Mouse (Mus musculus): Measurements from ENCODE around the gene Brip1. TPM values are rescaled to one million over a fixed set of nuclear protein-coding genes. Genes with fewer than 3 reads are reported as not detected.
A peak's percentile ranks its signal among the peaks of the same experiment; 100 is the strongest.

Brip1 gene
- polyA plus RNA-seq, 1 experiment from 2014 or later: 5.0 TPM

DNA sequence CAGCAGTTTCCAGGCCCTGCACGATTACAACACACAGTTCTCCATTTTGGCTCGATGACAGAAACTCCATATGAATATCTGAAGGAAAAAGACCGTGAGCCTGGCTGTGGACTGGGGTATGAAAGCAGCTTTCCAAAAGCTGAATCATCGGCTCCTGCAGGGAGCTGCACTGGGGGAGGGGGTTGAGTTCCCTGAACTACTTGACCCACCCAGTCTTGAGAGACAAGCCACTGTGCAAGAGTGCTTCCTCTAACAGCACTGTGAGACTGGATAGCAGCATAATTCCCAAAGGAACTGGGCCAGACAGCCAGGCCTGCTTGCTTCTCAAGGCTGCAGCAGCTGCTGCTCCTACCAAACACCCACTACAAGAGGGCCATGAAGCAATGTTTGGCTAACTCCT, 178.6 kb downstream of the Brip1 start:
- Histone ChIP-seq H3K27ac (replicated peaks) (0 out of 2 replicates have a peak overlapping the region, but pooled peaks have one; percentile 21), H3K9ac (no peak overlapping the region), H3K4me1 (peaks cover 9% of the 10 kb centered on the region; the same call in 1 of the 2 replicates), H3K36me3 (no peaks in the 10 kb centered on the region), H3K4me3 (no peak overlapping the region), H3K9me3 (no peaks in the 10 kb centered on the region), H3K4me2 (no peak overlapping the region), H3K27me3 (replicated peaks) (no peaks in the 10 kb centered on the region)
- no peak for ATAC-seq (ENCODE audit: extremely low read depth, insufficient number of reproducible peaks, low FRiP score, low TSS enrichment)
- WGBS: 55% methylated on average over 4 of the region's 4 CpGs

DNA sequence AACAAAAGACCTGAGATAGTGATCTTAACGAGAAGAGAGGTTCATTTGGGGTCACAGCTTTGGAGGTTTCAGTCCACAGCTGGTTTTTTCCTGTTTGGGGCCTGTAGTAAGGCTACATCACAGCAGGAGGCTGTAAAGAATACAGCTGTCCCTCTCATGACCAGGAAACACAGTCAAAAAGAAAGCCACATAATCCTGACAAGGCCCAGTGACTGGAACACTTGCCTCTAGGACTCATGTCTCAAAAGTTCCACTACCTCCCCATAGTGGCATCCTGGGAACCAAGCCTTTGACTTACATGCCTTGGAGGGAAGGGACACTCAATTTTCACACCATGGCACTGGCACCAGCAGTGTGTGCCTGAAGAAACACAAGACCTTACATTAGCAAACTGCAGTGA, 181.0 kb downstream of the Brip1 start:
- no peak overlapping the region for H3K4me2 ChIP-seq
- H3K36me3 ChIP-seq: no peaks in the 10 kb centered on the region

DNA sequence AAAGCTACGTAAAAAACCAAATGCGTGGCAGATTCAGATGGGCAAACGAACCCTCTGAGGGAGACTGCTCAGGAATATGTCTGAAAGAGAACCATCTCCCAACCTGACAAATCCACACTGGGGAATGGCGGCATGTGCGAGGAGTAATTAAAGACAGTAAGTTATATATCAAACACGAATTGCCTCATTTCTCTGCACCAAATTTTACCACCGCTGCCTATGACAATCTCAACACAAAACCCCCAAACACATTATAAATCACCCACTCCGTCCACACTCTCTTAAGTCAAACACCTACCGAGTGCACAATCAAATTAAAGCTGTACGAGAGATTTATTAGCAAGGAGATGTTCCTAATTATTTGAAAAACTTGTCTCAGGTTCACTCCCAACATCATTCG, 184.8 kb downstream of the Brip1 start:
- Histone ChIP-seq H3K4me2 (no peak overlapping the region), H3K4me1 (no peaks in the 10 kb centered on the region), H3K36me3 (no peaks in the 10 kb centered on the region), H3K27me3 (replicated peaks) (no peaks in the 10 kb centered on the region), H3K4me3 (no peak overlapping the region), H3K9me3 (no peaks in the 10 kb centered on the region), H3K27ac (replicated peaks) (no peak overlapping the region), H3K9ac (no peak overlapping the region)
- 80% methylated on average over 11 of the region's 11 CpGs for WGBS
- ATAC-seq (ENCODE audit: extremely low read depth, insufficient number of reproducible peaks, low FRiP score, low TSS enrichment): no peak

More for the DNA sequence above, 181.0 kb downstream of the Brip1 start:
- no peak overlapping the region for H3K27ac ChIP-seq (replicated peaks)
- 41% methylated on average over 1 of the region's 1 CpGs for WGBS
- no peak for ATAC-seq (ENCODE audit: extremely low read depth, insufficient number of reproducible peaks, low FRiP score, low TSS enrichment)
- H3K9me3 ChIP-seq: no peaks in the 10 kb centered on the region
- no peak overlapping the region for H3K4me3 ChIP-seq
- no peaks in the 10 kb centered on the region for H3K27me3 ChIP-seq (replicated peaks)
- H3K4me1 ChIP-seq: 0 out of 2 replicates have a peak, but pooled peaks cover 4% of the 10 kb centered on the region
- H3K9ac ChIP-seq: no peak overlapping the region

DNA sequence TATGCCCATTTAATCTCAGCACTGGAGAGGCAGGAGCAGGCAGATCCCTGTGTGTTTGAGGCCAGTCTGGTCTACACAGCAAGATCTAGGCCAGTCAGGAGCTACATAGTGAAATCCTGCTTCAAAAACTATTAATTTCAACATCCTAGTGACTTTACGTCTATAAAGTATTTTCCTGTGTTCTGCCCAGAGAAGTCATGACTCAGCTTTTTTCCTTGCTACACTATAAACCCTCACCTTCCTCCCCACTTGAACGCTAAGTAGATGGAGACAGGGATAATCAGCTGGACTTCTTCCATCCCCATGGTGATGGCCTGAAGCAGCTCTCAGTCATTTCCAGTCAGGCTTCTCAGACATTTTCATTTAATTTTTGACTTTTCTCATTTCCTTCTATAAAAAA, 187.9 kb downstream of the Brip1 start:
- no peak overlapping the region for H3K27ac ChIP-seq (replicated peaks)
- no peak overlapping the region for H3K4me2 ChIP-seq
- no peak overlapping the region for H3K4me3 ChIP-seq
- no peaks in the 10 kb centered on the region for H3K4me1 ChIP-seq
- H3K36me3 ChIP-seq: no peaks in the 10 kb centered on the region
- no peaks in the 10 kb centered on the region for H3K9me3 ChIP-seq
- H3K27me3 ChIP-seq (replicated peaks): no peaks in the 10 kb centered on the region
- no peak overlapping the region for H3K9ac ChIP-seq
- 62% methylated on average over 2 of the region's 2 CpGs for WGBS
- no peak for ATAC-seq (ENCODE audit: extremely low read depth, insufficient number of reproducible peaks, low FRiP score, low TSS enrichment)

DNA sequence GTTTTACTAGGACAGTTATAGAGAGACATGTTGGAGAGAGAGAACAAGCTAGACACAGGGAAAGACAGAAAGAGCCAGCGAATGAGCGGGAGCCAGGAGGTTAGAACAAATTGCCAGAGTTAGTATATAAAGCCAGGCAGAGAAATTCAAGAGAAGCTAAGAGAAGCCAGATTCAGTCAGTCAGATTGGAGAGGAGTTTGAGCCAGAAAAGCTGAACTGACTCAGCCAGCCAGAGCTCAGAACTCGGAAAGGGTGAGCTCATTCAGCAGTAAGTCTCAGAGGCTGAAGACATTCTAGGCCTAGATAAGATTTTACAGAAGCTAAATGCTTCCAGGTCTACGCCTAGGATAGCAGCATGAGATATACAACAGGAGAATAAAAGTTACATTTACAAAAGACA, 190.5 kb downstream of the Brip1 start:
- H3K9ac ChIP-seq: no peak overlapping the region
- no peak overlapping the region for H3K4me3 ChIP-seq
- ATAC-seq (ENCODE audit: extremely low read depth, insufficient number of reproducible peaks, low FRiP score, low TSS enrichment): no peak
- no peaks in the 10 kb centered on the region for H3K27me3 ChIP-seq (replicated peaks)
- 66% methylated on average over 4 of the region's 4 CpGs for WGBS
- no peaks in the 10 kb centered on the region for H3K4me1 ChIP-seq
- H3K36me3 ChIP-seq: no peaks in the 10 kb centered on the region
- no peak overlapping the region for H3K27ac ChIP-seq (replicated peaks)
- no peak overlapping the region for H3K4me2 ChIP-seq
- H3K9me3 ChIP-seq: no peaks in the 10 kb centered on the region

DNA sequence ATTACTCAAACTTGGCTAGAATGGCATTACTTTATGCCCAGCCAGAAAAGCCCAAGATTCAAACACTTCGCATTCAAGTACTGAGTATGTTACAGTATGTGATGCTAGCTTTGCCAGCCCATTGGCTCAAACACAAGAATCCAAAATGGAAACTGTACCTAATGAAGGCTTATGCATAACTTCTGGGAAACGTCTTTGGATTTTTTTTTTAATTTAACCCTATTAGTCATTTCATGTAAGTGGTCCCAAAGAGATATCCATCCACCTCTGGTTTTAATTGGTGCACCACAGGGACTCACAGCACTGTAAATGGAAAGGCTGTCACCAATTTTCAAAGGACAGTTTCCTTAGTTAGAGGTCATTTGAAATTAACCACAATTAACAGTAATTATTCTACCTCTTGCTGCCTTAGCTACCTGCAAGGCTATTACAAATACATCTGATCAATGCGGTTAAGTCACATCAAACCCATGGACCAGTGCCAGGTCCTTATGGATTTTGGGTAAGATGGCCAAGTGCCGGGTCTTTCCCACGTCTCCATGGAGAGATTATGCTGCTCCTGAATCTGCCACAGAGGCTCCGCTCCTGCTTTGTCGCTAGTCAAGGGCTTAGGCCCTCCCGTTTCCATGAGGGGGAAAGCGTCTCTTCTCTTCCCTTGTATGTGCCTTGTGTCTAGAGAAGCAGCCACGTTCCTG, 192.6 kb downstream of the Brip1 start:
- H3K4me3 ChIP-seq: no peak overlapping the region
- WGBS: 71% methylated on average over 10 of the region's 10 CpGs
- H3K9ac ChIP-seq: no peak overlapping the region
- ATAC-seq (ENCODE audit: extremely low read depth, insufficient number of reproducible peaks, low FRiP score, low TSS enrichment): no peak
- no peak overlapping the region for H3K27ac ChIP-seq (replicated peaks)
- H3K36me3 ChIP-seq: no peaks in the 10 kb centered on the region
- H3K27me3 ChIP-seq (replicated peaks): 0 out of 2 replicates have a peak, but pooled peaks cover 3% of the 10 kb centered on the region
- H3K4me2 ChIP-seq: no peak overlapping the region
- H3K4me1 ChIP-seq: no peaks in the 10 kb centered on the region
- H3K9me3 ChIP-seq: no peaks in the 10 kb centered on the region

Other genes starting within 250 kb of the Brip1 start
- 11.6 and 11.7 TPM in 2 replicates for gene Ints2, start 56.4 kb upstream of the Brip1 start, polyA plus RNA-seq (2015; fragmentation: Nextera tagmentation; extraction: Ambion mirVana)
- gene Med13, start 156.4 kb upstream of the Brip1 start, polyA plus RNA-seq (2015; fragmentation: Nextera tagmentation; extraction: Ambion mirVana): 4.3 and 4.8 TPM in 2 replicates

Data from heart, embryonic 13.5 days (tissue).